8 mouse cellular contexts compared by ENCODE assay signal in genomic region chr5:134571730-134572507, GRCm38 (mm10). TPM values are rescaled to one million over a fixed set of nuclear protein-coding genes. Genes with fewer than 3 reads are reported as not detected.
DNase-seq lines count a peak whose midpoint lies in the region; ATAC-seq and TF ChIP-seq lines count a peak whose summit lies in the region.

No protein-coding gene starts in this region.

- H3K9ac ChIP-seq in lung, embryonic 14.5 days: peak overlapping the region; percentile 54
- H3K9ac ChIP-seq in neural tube, embryonic 14.5 days (replicated peaks; ENCODE audit: low read depth, low read length): peak overlapping the region; percentile 21; the same call in 1 of the 2 replicates

- H3K79me2 ChIP-seq in C2C12 (ENCODE audit: control insufficient read depth, insufficient read depth): no peaks in the 10 kb centered on the region

- no peaks in the 10 kb centered on the region for H3K36me3 ChIP-seq in C2C12 (ENCODE audit: control insufficient read depth, insufficient read depth)
- no peaks in the 10 kb centered on the region for H3K36me3 ChIP-seq in heart, embryonic 10.5 days
- H3K36me3 ChIP-seq in lung, embryonic 14.5 days (ENCODE audit: insufficient read depth): no peaks in the 10 kb centered on the region
- no peaks in the 10 kb centered on the region for H3K36me3 ChIP-seq in neural tube, embryonic 14.5 days (ENCODE audit: control insufficient read depth, insufficient read depth, low read length)

- no peaks in the 10 kb centered on the region for H3K79me3 ChIP-seq in C2C12 (ENCODE audit: low read depth)

- H3K9me3 ChIP-seq in heart, embryonic 10.5 days: no peaks in the 10 kb centered on the region
- H3K9me3 ChIP-seq in lung, embryonic 14.5 days (ENCODE audit: low read depth, low read length): no peaks in the 10 kb centered on the region
- H3K9me3 ChIP-seq in neural tube, embryonic 14.5 days (ENCODE audit: control insufficient read depth, low read length): no peaks in the 10 kb centered on the region

- under 1% methylated on average over 23 of the region's 23 CpGs for WGBS in heart, embryonic 10.5 days
- WGBS in lung, embryonic 14.5 days: under 1% methylated on average over 23 of the region's 23 CpGs
- WGBS in neural tube, embryonic 14.5 days: 4% methylated on average over 23 of the region's 23 CpGs

- TF ChIP-seq CTCF in C2C12 (IDR thresholded peaks at IDR 0.05; ENCODE audit: control insufficient read depth, insufficient read depth, insufficient read length): no peak
- TF ChIP-seq CTCF in cortical plate, adult 2 months (IDR thresholded peaks at IDR 0.05; ENCODE audit: extremely low read depth, insufficient read depth, low read length): no peak
- TF ChIP-seq CTCF in lung, embryonic 14.5 days (IDR thresholded peaks at IDR 0.05; ENCODE audit: low read depth): no peak

- peak; percentile 72 for DNase-seq in MEL-GATA-1-ER (ENCODE audit: extremely low read depth, low read depth)
- DNase-seq in heart, embryonic 10.5 days (ENCODE audit: low spot score): no peak
- DNase-seq in kidney, adult 8-10 months: peak; percentile 70 to 86
- DNase-seq in lung, embryonic 14.5 days: peak; percentile 94
- DNase-seq in layer of hippocampus, adult 9-11 months: no peak

- peak overlapping the region; percentile 90 for H3K4me2 ChIP-seq in lung, embryonic 14.5 days
- H3K4me2 ChIP-seq in neural tube, embryonic 14.5 days (ENCODE audit: low read depth, low read length): peak overlapping the region; percentile 47

- TF ChIP-seq POLR2A in cortical plate, adult 2 months (IDR thresholded peaks at IDR 0.05; ENCODE audit: extremely low read depth, insufficient read depth, low read length): no peak

- H3K4me1 ChIP-seq in cortical plate, adult 2 months (ENCODE audit: control insufficient read depth, insufficient read depth, low read length): peaks cover 4% of the 10 kb centered on the region; the same call in 1 of the 2 replicates
- H3K4me1 ChIP-seq in heart, embryonic 10.5 days: peaks cover 17% of the 10 kb centered on the region
- H3K4me1 ChIP-seq in lung, embryonic 14.5 days (ENCODE audit: insufficient read depth): peaks cover 6% of the 10 kb centered on the region; the same call in 1 of the 2 replicates
- H3K4me1 ChIP-seq in neural tube, embryonic 14.5 days (ENCODE audit: control insufficient read depth, insufficient read depth, low read length): peaks cover 4% of the 10 kb centered on the region; the same call in 1 of the 2 replicates

- peak; percentile 79 for ATAC-seq in lung, embryonic 14.5 days (ENCODE audit: insufficient read depth)
- peak; percentile 80; the same call in 1 of the 2 replicates for ATAC-seq in neural tube, embryonic 14.5 days (ENCODE audit: low read depth)

- peak overlapping the region; percentile 1; the same call in 1 of the 2 replicates for H3K27ac ChIP-seq in cortical plate, adult 2 months (ENCODE audit: insufficient read depth, low read length)
- peak overlapping the region; percentile 69 for H3K27ac ChIP-seq in heart, embryonic 10.5 days
- peak overlapping the region; percentile 95 for H3K27ac ChIP-seq in lung, embryonic 14.5 days (ENCODE audit: low read depth)
- peak overlapping the region; percentile 4; the same call in 1 of the 2 replicates for H3K27ac ChIP-seq in neural tube, embryonic 14.5 days (ENCODE audit: low read depth, low read length)

- peak overlapping the region; percentile 10 for H3ac ChIP-seq in C2C12 (ENCODE audit: control insufficient read depth, insufficient read length, low read depth)

- no peaks in the 10 kb centered on the region for H3K27me3 ChIP-seq in C2C12 (ENCODE audit: control insufficient read depth, insufficient read depth, insufficient read length)
- H3K27me3 ChIP-seq in heart, embryonic 10.5 days (ENCODE audit: insufficient read depth, poor library complexity, severe bottlenecking): no peaks in the 10 kb centered on the region
- no peaks in the 10 kb centered on the region for H3K27me3 ChIP-seq in lung, embryonic 14.5 days (ENCODE audit: insufficient read depth, low read length)
- H3K27me3 ChIP-seq in neural tube, embryonic 14.5 days (ENCODE audit: control insufficient read depth, insufficient read depth, low read length): no peaks in the 10 kb centered on the region

- H3K4me3 ChIP-seq in C2C12 (ENCODE audit: insufficient read depth, poor library complexity, severe bottlenecking): peak overlapping the region; percentile 31
- peak overlapping the region; percentile 38 for H3K4me3 ChIP-seq in cortical plate, adult 2 months (ENCODE audit: insufficient read depth, low read length)
- H3K4me3 ChIP-seq in heart, embryonic 10.5 days: peak overlapping the region; percentile 65
- H3K4me3 ChIP-seq in lung, embryonic 14.5 days (ENCODE audit: low read depth, low read length): peak overlapping the region; percentile 50
- H3K4me3 ChIP-seq in neural tube, embryonic 14.5 days (ENCODE audit: low read depth, low read length): peak overlapping the region; percentile 39

TF ChIP-seq in C2C12, 6 proteins besides CTCF, POLR2A, EP300 and RAD21:
- TF ChIP-seq MYOG (IDR thresholded peaks at IDR 0.05; ENCODE audit: control insufficient read depth, extremely low read depth, insufficient read length) (no peak), MAX (IDR thresholded peaks at IDR 0.05) (no peak), CEBPB (IDR thresholded peaks at IDR 0.05; ENCODE audit: low read depth) (no peak), FOSL1 (IDR thresholded peaks at IDR 0.05; ENCODE audit: insufficient read depth, low read length, poor library complexity, severe bottlenecking) (no peak), USF1 (IDR thresholded peaks at IDR 0.05; ENCODE audit: low read depth) (no peak), MYOD1 (IDR thresholded peaks at IDR 0.05; ENCODE audit: control insufficient read depth, insufficient read length, low read depth) (no peak)

RNA-seq across cellular contexts. Expression of gene Rfc2, which starts 9.2 kb away (rescaled TPM):
- polyA plus RNA-seq in C2C12 (2012; fragmentation: generic; extraction: Trizol): 140 TPM
- polyA plus RNA-seq in cortical plate, adult 2 months (2012; rRNA removed): 124 and 128 TPM in 2 replicates
- polyA plus RNA-seq in heart, embryonic 10.5 days (2016; fragmentation: Nextera tagmentation; extraction: Ambion mirVana): 271 and 300 TPM in 2 replicates
- polyA plus RNA-seq in lung, embryonic 14.5 days (2014; fragmentation: Nextera tagmentation; extraction: Ambion mirVana): 324 and 338 TPM in 2 replicates
- polyA plus RNA-seq in neural tube, embryonic 14.5 days (2014; fragmentation: Nextera tagmentation; extraction: Ambion mirVana): 163 and 180 TPM in 2 replicates

RNA-seq across cellular contexts. Expression of gene Syna, which starts 11.9 kb away (rescaled TPM):
- polyA plus RNA-seq in C2C12 (2012; fragmentation: generic; extraction: Trizol): 0.11 TPM
- 0.06 and 0.49 TPM in 2 replicates for polyA plus RNA-seq in cortical plate, adult 2 months (2012; rRNA removed)
- not detected in 2 replicates for polyA plus RNA-seq in heart, embryonic 10.5 days (2016; fragmentation: Nextera tagmentation; extraction: Ambion mirVana)
- polyA plus RNA-seq in lung, embryonic 14.5 days (2014; fragmentation: Nextera tagmentation; extraction: Ambion mirVana): not detected in 2 replicates
- polyA plus RNA-seq in neural tube, embryonic 14.5 days (2014; fragmentation: Nextera tagmentation; extraction: Ambion mirVana): 0.26 TPM in 1 of 2 replicates, not detected in the other

RNA-seq across cellular contexts. Expression of gene Clip2, which starts 19.7 kb away (rescaled TPM):
- polyA plus RNA-seq in C2C12 (2012; fragmentation: generic; extraction: Trizol): 15.7 TPM
- polyA plus RNA-seq in cortical plate, adult 2 months (2012; rRNA removed): 74.1 and 77.0 TPM in 2 replicates
- polyA plus RNA-seq in heart, embryonic 10.5 days (2016; fragmentation: Nextera tagmentation; extraction: Ambion mirVana): 2.1 TPM in 2 replicates
- polyA plus RNA-seq in lung, embryonic 14.5 days (2014; fragmentation: Nextera tagmentation; extraction: Ambion mirVana): 5.8 and 6.6 TPM in 2 replicates
- 15.4 and 17.1 TPM in 2 replicates for polyA plus RNA-seq in neural tube, embryonic 14.5 days (2014; fragmentation: Nextera tagmentation; extraction: Ambion mirVana)

RNA-seq across cellular contexts. Expression of gene Lat2, which starts 42.9 kb away (rescaled TPM):
- 0.61 TPM for polyA plus RNA-seq in C2C12 (2012; fragmentation: generic; extraction: Trizol)
- polyA plus RNA-seq in cortical plate, adult 2 months (2012; rRNA removed): 4.9 and 5.4 TPM in 2 replicates
- 2.9 and 4.1 TPM in 2 replicates for polyA plus RNA-seq in heart, embryonic 10.5 days (2016; fragmentation: Nextera tagmentation; extraction: Ambion mirVana)
- polyA plus RNA-seq in lung, embryonic 14.5 days (2014; fragmentation: Nextera tagmentation; extraction: Ambion mirVana): 2.1 and 2.9 TPM in 2 replicates
- 3.6 and 4.4 TPM in 2 replicates for polyA plus RNA-seq in neural tube, embryonic 14.5 days (2014; fragmentation: Nextera tagmentation; extraction: Ambion mirVana)

Comparison
In these comparisons a context has a peak if more than half of its experiments do, and no peak if none do; other contexts are left out.
1. DNase-seq: peak in MEL-GATA-1-ER (single experiment), kidney, adult 8-10 months (2 of 2) and lung, embryonic 14.5 days (single experiment); none in heart, embryonic 10.5 days (single experiment) and layer of hippocampus, adult 9-11 months (single experiment).
2. H3K27ac ChIP-seq: peak in every context shown above with its lines; median percentile 95 in lung, embryonic 14.5 days; 69 in heart, embryonic 10.5 days; 4 in neural tube, embryonic 14.5 days; 1 in cortical plate, adult 2 months.
3. Peak in every context shown above with its lines, with median percentiles within 50 percentile points of each other: H3K4me3 ChIP-seq.